Mouse (Mus musculus): ENCODE measurements around the gene Gm9745.

- TF ChIP-seq CTCF (IDR thresholded peaks at IDR 0.05; ENCODE audit: low read depth, low read length) (no peak), POLR2A (IDR thresholded peaks at IDR 0.05; ENCODE audit: extremely low read depth, insufficient read depth, low read length) (no peak)
Measured at GRCm38 (mm10) chr13:8995159-8995989, 47.3 kb upstream of the Gm9745 start.

Data from liver, adult 2 months (tissue).